Mouse (Mus musculus): ENCODE data around the gene Znrf1. TPM values are rescaled to one million over a fixed set of nuclear protein-coding genes. Genes with fewer than 3 reads are reported as not detected.

Gene Znrf1
- total RNA-seq, 2 experiments from 2014 or later = 55.6 TPM

- no peak for DNase-seq
- intact Hi-C loops (cut with DNase I) = no loop called here
Measured at GRCm38 (mm10) chr8:111658819-111659423, 123.0 kb downstream of the Znrf1 start.

GRCm38 (mm10) chr8:111662473-111662872, 126.6 kb downstream of the Znrf1 start:
- intact Hi-C loops (cut with DNase I) = loop anchor here (5.0 kb wide), 1 partner anchor 320 kb away; no protein-coding TSS in a partner anchor

GRCm38 (mm10) chr8:111666751-111667150, 130.9 kb downstream of the Znrf1 start:
- intact Hi-C loops (cut with DNase I) = no loop called here
- DNase-seq = no peak

More at GRCm38 (mm10) chr8:111662473-111662872, 126.6 kb downstream of the Znrf1 start:
- DNase-seq = peak; percentile 72 to 77

Other genes with a start within 250 kb of the Znrf1 start
- 1 to 10 TPM; 3.4 to 4.9 TPM for gene Rfwd3, start 235.9 kb upstream of the Znrf1 start, total RNA-seq (2021)
- under 1 TPM; 0.44 to 0.92 TPM for gene Mlkl, start 197.9 kb upstream of the Znrf1 start, total RNA-seq (2021)
- 1 to 10 TPM in 1 of 2 experiments, under 1 TPM in 1; 0.71 to 1.5 TPM for gene Fa2h, start 142.3 kb upstream of the Znrf1 start, total RNA-seq (2021)
- 1 to 10 TPM; 7.1 to 8.1 TPM for gene Wdr59, start 14.0 kb upstream of the Znrf1 start, total RNA-seq (2021)
- gene Ldhd, start 94.3 kb downstream of the Znrf1 start, total RNA-seq (2021) = 10 to 100 TPM; 32.4 to 34.9 TPM
- 1 to 10 TPM; 6.8 to 9.2 TPM for gene Zfp1, start 107.3 kb downstream of the Znrf1 start, total RNA-seq (2021)
- gene Ctrb1, start 154.9 kb downstream of the Znrf1 start, total RNA-seq (2021) = not detected
- gene Bcar1, start 207.7 kb downstream of the Znrf1 start, total RNA-seq (2021) = 10 to 100 TPM in 1 of 2 experiments, 1 to 10 TPM in 1; 9.4 to 10.5 TPM